Mouse (Mus musculus): ENCODE measurements around the gene Rccd1.

GRCm38 (mm10) chr7:80296462-80296861 lies 27.8 kb downstream of the Rccd1 start:
- TF ChIP-seq CTCF (IDR thresholded peaks at IDR 0.05; ENCODE audit: borderline replicate concordance, extremely low read depth, insufficient read depth, insufficient read length) (no peak), POLR2A (IDR thresholded peaks at IDR 0.05; ENCODE audit: borderline replicate concordance, extremely low read depth, insufficient read depth, insufficient read length, poor library complexity, severe bottlenecking) (no peak)
